Mouse (Mus musculus): ENCODE measurements at regions not wholly inside any gene's neighbourhood (a gene's known extent, or its start where the extent isn't known, plus 50 kb on each side); places are given as distances from the start of the nearest gene placed in this dataset.
A peak's percentile ranks its signal among the peaks of the same experiment; 100 is the strongest.

DNA sequence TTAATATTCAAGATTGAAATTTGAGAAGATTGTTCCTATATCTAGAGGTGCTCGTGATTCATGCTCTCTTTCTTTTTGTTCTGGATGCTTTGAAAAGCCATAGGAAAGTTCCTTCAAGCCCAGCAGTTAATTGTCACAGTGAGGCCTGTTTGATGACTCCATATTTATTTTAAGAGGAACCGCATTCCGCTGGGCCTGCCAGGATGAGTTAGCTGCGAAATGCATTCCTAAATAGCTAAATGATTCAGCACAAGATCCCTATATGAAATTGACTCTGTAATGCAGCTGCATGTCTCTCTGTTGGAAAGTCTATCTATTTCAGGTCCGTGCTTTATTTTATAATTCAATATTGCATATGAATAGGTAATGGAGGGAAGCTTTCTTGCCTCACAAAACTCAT is 511.9 kb upstream of the Adgra3 start:
- DNase-seq (ENCODE audit: low spot score in 2 of 2), result no peak

DNA sequence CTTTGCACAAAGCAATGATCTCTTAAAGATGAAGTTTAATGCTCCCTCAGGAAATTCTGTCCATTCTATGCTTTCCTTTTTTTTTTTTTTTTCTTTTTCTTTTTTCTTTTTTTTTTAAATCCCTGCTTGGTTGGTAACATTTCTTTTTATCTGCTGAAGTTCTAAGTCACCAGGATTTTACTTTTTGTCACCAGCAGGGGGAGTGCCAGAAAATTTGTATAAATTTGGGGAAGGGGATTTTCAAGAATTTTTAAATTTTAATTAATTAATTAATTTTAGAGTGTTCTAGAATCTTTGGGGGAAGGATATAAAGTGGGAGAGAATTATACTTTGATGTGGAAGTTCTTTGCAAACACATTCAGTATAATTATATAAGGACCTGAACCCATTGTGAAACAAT is 492.3 kb upstream of the Adgra3 start:
- DNase-seq (ENCODE audit: low spot score in 2 of 2), result no peak

DNA sequence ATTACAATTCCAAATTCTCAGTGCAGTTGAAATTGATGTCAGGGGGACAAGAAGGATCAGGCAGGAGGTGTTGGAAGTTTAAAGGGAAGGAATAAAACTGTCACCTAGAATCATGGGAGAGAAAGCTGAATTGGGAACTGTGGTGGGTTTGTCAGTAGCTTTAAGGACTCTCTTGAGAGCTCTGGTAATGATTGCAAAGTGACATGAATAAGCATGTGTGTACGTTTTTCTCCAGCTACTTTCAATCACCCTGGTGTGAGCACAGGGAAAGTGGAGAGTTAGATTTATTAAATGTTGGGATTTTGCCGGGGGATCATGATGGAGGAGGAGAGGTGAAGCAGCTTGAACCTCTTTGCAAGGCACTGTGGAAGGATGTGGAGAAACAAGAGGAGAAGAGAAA is 453.7 kb upstream of the Adgra3 start:
- DNase-seq (ENCODE audit: low spot score in 2 of 2), result no peak

DNA sequence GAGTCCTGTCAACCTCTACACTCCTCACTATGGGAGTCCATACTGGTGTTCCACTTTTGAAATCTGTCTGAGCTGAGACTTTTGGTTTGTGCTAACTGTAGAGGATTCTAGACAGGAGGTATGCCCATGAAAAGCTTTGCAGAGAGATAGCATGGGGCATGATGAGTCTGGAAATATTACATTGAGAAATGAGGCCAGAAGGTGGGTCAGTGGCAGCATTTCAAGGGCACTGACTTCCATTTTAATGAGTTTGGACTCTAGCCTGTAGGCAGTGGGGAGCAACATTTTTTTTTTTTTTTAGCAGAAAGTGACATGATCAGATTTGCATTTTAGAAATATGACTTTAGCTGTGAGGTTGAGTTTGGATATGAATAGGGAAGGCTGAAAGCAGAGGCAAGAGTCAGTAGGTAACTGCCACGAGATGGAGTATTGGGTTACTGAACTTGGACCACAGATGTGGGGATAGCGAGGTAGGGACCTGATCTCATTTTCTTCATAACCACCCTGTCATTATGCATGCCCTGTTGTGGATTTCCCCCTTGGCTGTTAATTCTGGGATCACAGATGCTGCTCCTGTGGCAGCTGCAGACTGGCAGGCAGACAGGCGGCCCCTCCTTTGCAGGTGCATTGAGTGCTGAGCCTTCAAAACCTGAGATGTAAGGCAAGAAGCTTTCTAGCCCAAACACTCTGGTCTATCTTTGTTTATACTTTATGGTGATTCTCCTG is 451.1 kb upstream of the Adgra3 start:
- DNase-seq (ENCODE audit: low spot score in 2 of 2), result no peak

DNA sequence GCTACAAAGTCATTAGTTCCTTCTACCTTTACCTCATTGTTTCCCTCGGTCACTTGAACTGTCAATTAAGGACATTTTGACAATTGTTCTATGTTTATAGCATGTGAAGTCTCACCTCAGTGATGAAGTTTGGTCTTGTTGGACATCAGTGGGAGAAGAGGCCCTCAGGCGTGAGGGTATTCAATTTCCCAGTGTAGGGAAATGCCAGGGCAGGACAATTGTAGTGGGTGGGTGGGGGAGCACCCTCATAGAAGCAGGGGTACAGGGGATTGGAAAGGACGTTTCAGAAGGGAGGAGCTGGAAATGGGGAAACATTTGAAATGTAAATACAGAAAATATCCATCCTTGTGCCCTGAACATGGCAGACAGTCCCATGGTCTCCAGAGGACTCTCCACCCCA is 431.4 kb upstream of the Adgra3 start:
- DNase-seq (ENCODE audit: low spot score in 2 of 2), result no peak

DNA sequence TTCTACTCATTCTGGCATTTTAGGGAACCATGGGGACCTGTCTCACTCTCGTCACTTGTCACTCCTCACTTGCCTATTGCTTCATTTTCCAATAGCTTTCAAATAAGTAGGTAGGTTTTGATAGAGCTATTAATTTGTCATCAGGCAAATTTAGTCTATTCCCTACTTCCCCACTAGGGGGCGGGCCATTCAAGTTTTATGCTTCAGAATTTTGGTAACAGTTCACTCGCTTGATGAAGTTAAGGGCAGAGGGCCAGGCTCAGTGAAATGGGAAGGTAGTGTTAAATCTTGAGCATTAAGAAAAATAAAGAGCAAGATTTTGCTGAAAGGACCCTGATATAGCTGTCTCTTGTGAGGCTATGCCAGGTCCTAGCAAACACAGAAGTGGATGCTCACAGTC is 418.2 kb upstream of the Adgra3 start:
- peak; percentile 14 to 60 for DNase-seq (ENCODE audit: low spot score in 2 of 2)

DNA sequence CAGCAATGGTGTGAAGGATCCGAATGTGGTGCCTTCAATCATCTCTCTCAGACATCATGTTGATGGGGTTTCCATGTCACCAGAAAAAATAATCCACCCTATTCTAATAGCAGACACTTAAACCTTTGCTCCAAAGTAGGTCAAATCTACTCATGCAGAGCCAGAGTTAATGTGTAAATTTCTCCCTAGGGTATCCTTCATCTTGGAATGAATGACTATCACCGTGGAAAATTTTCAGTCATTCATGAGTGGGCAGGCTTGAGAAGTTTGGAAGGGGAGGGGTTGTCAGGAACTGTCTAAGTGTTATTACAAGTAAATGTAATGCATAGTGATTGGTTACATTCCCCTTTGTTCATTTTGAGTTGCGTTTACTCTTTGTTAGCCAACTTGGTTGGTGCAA is 402.7 kb upstream of the Adgra3 start:
- no peak for DNase-seq (ENCODE audit: low spot score in 2 of 2)

DNA sequence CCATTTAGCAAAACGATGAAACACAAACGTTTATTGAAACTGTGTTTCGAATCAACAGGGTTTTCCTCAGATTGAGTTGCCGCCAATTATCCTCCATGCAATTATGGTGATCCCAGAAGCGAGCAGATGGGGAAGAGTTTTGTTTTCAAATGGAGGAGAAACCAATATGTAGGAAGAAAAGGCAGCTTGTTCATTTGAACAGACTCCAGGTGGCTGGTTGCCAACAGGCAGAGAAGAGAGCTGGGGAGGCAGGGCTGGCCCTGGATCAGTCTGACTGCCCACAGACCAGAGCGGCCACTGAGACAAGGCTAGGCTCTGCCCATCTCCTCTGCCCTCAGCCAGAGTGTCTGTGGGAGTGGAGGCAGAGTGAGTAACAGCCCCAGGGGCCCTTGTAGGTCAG is 398.8 kb upstream of the Adgra3 start:
- no peak for DNase-seq (ENCODE audit: low spot score in 2 of 2)

DNA sequence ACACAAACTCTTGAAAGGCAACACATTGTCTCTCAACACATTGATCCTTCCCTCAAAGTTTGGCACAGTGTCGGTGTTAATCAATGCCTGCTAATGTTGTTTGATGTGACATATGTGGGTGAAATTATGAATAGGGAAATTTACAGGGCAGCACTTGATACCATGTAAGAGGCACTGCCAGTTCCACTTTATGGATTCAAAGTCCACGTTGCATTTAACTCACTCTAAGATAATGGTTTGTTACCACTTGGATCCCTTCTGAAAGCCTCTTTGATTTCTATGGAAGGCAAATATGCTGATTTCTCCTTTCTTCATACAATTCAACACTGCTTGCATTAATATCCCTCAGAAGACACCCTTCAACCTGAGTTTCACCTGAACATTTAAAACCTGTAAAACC is 395.6 kb upstream of the Adgra3 start:
- no peak for DNase-seq (ENCODE audit: low spot score in 2 of 2)

DNA sequence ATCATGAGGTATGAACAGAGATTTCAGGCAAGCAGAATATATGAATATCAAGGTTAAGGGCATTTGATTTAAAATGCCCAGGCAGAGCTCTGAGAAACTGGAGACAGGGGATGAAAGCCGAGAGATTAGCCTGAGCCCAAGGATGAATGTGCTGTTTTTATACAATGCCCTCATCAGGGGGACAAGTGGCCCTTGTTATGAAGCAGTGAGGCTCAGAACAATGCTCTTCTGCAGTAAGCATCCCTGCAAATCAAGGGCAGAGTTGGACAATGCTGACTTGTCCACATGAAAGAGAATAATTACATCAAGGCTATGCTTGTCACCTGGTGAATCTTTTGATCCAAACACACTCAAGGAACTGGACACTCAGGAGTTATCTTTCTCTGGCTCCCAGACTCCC is 348.1 kb upstream of the Adgra3 start:
- DNase-seq (ENCODE audit: low spot score in 2 of 2), result no peak

DNA sequence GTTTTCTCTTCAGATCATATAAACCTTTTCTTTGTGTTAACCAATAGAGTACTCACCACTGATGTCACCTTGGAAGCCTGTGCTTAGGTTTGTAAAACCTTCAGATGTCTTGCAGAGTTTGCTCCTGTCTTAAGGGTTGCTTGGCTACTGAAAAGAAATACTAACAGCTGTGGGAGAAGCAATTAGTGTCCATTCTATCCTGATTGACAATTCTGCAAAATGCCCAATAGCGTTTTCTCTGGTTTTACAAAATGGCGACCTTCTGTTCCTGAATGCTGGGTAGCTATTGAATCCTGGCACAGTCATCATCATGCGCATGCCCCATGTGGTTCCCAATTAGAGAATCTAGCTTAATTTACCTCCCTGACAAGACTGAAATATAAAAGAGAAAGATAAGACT is 347.7 kb upstream of the Adgra3 start:
- no peak for DNase-seq (ENCODE audit: low spot score in 2 of 2)

All from spleen, postnatal 4 days (tissue).